In genomic region chr9:66285901-66286300, GRCm38 (mm10) we compare ENCODE assay signal across 19 mouse cellular contexts.
DNase-seq lines count a peak whose midpoint lies in the region; ATAC-seq and TF ChIP-seq lines count a peak whose summit lies in the region.
"Had no signal": no experiment of that assay in that cellular context is flagged by ENCODE, and none has a peak within 500 bp of the region (broad histone marks: within the 10 kb centered on the region; RNA-seq: fewer than 3 reads in every experiment).

No protein-coding gene starts in this region.

- no peak overlapping the region for H3ac ChIP-seq in C2C12 (ENCODE audit: control insufficient read depth, insufficient read length, low read depth)

- TF ChIP-seq CTCF in kidney, adult 2 months (conservative IDR thresholded peaks at IDR 0.05; ENCODE audit: insufficient read depth, insufficient read length, low read depth, low read length): no peak
- TF ChIP-seq CTCF in C2C12 (IDR thresholded peaks at IDR 0.05; ENCODE audit: control insufficient read depth, insufficient read depth, insufficient read length) (no peak), CH12.LX (conservative IDR thresholded peaks at IDR 0.05 in 1 of 2, IDR thresholded peaks at IDR 0.05 in 1 of 2; ENCODE audit: low read depth in 2 of 2, low read length in 2 of 2) (no peak)

- in situ Hi-C loops in CH12.LX (cut with MboI; ENCODE audit: low pct_ligation_motif_present, low pct_unique_long_range_greater_than_20kb, low sequenced_read_pairs): loop anchor here (10.0 to 25.0 kb wide), 3 partner anchors 131 to 326 kb away; partner anchors contain the start of gene Dapk2

- no peaks in the 10 kb centered on the region for H3K36me3 ChIP-seq in kidney, adult 2 months (ENCODE audit: control insufficient read depth, insufficient read depth, low read length)
- no peaks in the 10 kb centered on the region for H3K36me3 ChIP-seq in C2C12 (ENCODE audit: control insufficient read depth, insufficient read depth)
- H3K36me3 ChIP-seq in CH12.LX (replicated peaks in 1 of 2; ENCODE audit: control insufficient read depth in 1 of 2, insufficient read depth in 1 of 2, low read length in 1 of 2): no peaks in the 10 kb centered on the region
- no peaks in the 10 kb centered on the region for H3K36me3 ChIP-seq in embryonic facial prominence, embryonic 11.5 days (replicated peaks; ENCODE audit: control insufficient read depth, insufficient read depth, low read depth, low read length)
- H3K36me3 ChIP-seq: embryonic facial prominence, embryonic 15.5 days; hindbrain, embryonic 12.5 days; midbrain, embryonic 15.5 days had no signal

- no peak overlapping the region for H3K9ac ChIP-seq in CH12.LX (ENCODE audit: insufficient read depth, low read depth)
- H3K9ac ChIP-seq in embryonic facial prominence, embryonic 11.5 days (replicated peaks; ENCODE audit: low read length): no peak overlapping the region
- H3K9ac ChIP-seq: embryonic facial prominence, embryonic 15.5 days; hindbrain, embryonic 12.5 days; midbrain, embryonic 15.5 days had no signal

- no peaks in the 10 kb centered on the region for H3K9me3 ChIP-seq in CH12.LX (replicated peaks; ENCODE audit: low read length)
- no peaks in the 10 kb centered on the region for H3K9me3 ChIP-seq in embryonic facial prominence, embryonic 11.5 days (replicated peaks; ENCODE audit: control insufficient read depth, low read length)
- H3K9me3 ChIP-seq: embryonic facial prominence, embryonic 15.5 days; hindbrain, embryonic 12.5 days; midbrain, embryonic 15.5 days had no signal

- dilution Hi-C loops in CH12.LX (cut with MboI; ENCODE audit: extremely low pct_ligation_motif_present, extremely low pct_unique_long_range_greater_than_20kb, low sequenced_read_pairs): no loop called here

- no peaks in the 10 kb centered on the region for H3K79me3 ChIP-seq in C2C12 (ENCODE audit: low read depth)

- H3K27ac ChIP-seq in kidney, adult 2 months (ENCODE audit: insufficient read depth, low read depth, low read length): no peak overlapping the region
- H3K27ac ChIP-seq in CH12.LX (ENCODE audit: insufficient read depth, low read depth): no peak overlapping the region
- no peak overlapping the region for H3K27ac ChIP-seq in embryonic facial prominence, embryonic 11.5 days (replicated peaks; ENCODE audit: low read depth, low read length)
- H3K27ac ChIP-seq: embryonic facial prominence, embryonic 15.5 days; hindbrain, embryonic 12.5 days; midbrain, embryonic 15.5 days had no signal

- TF ChIP-seq POLR2A in kidney, adult 2 months (IDR thresholded peaks at IDR 0.05; ENCODE audit: low read depth, low read length): no peak
- TF ChIP-seq POLR2A in CH12.LX (IDR thresholded peaks at IDR 0.05; ENCODE audit: low read depth, low read length): no peak

- H3K4me3 ChIP-seq in kidney, adult 2 months (ENCODE audit: insufficient read depth, low read depth, low read length): no peak overlapping the region
- H3K4me3 ChIP-seq in C2C12 (ENCODE audit: insufficient read depth, poor library complexity, severe bottlenecking) (no peak overlapping the region), CH12.LX (replicated peaks in 1 of 3; ENCODE audit: low read depth in 2 of 3, low read length in 2 of 3, poor library complexity in 1 of 3) (no peak overlapping the region)
- no peak overlapping the region for H3K4me3 ChIP-seq in embryonic facial prominence, embryonic 11.5 days (ENCODE audit: low read depth, low read length)
- H3K4me3 ChIP-seq: embryonic facial prominence, embryonic 15.5 days; hindbrain, embryonic 12.5 days; midbrain, embryonic 15.5 days had no signal

- ATAC-seq in embryonic facial prominence, embryonic 11.5 days (replicated peaks; ENCODE audit: insufficient number of reproducible peaks, low FRiP score, low TSS enrichment, low read depth): no peak
- no peak for ATAC-seq in granulocyte monocyte progenitor cell, adult 5-6 weeks (replicated peaks; ENCODE audit: poor library complexity, severe bottlenecking)
- ATAC-seq: forebrain, embryonic 16.5 days; inflammation-experienced regulatory T-cells, adult 6 months; lung, postnatal 0 days; midbrain, embryonic 15.5 days had no signal

- TF ChIP-seq RAD21 in CH12.LX (IDR thresholded peaks at IDR 0.05; ENCODE audit: low read depth, low read length): no peak

- H3K4me1 ChIP-seq in kidney, adult 2 months (ENCODE audit: control insufficient read depth, insufficient read depth, low read length): peaks cover 4% of the 10 kb centered on the region; the same call in 1 of the 2 replicates
- H3K4me1 ChIP-seq in CH12.LX (ENCODE audit: control insufficient read depth in 1 of 2, insufficient read depth in 2 of 2): peaks cover 16 to 53% of the 10 kb centered on the region in 2 experiments; a peak in 3 of 4 replicates
- no peaks in the 10 kb centered on the region for H3K4me1 ChIP-seq in embryonic facial prominence, embryonic 11.5 days (ENCODE audit: control insufficient read depth, insufficient read depth, low read length)
- H3K4me1 ChIP-seq: embryonic facial prominence, embryonic 15.5 days; hindbrain, embryonic 12.5 days had no signal

- no peaks in the 10 kb centered on the region for H3K79me2 ChIP-seq in C2C12 (ENCODE audit: control insufficient read depth, insufficient read depth)
- no peaks in the 10 kb centered on the region for H3K79me2 ChIP-seq in CH12.LX (replicated peaks; ENCODE audit: control insufficient read depth, extremely low read depth, insufficient read depth, poor library complexity, severe bottlenecking)

- peak; percentile 28 for DNase-seq in kidney, adult 2 months
- no peak for DNase-seq in kidney, adult 9 months
- no peak for DNase-seq in CH12.LX (ENCODE audit: extremely low read depth)
- peak; percentile 60 for DNase-seq in embryonic facial prominence, embryonic 11.5 days (ENCODE audit: low spot score)
- no peak for DNase-seq in spleen, postnatal 36 days (ENCODE audit: low spot score in 2 of 2)
- DNase-seq: cerebellum, adult 11 months; cerebellum, postnatal 36 days; heart, postnatal 10 days; right cerebral cortex, adult 18-20 months; thymus, postnatal 25 days had no signal

- no peaks in the 10 kb centered on the region for H3K27me3 ChIP-seq in kidney, adult 2 months (replicated peaks; ENCODE audit: control insufficient read depth, insufficient read depth, low read length)
- H3K27me3 ChIP-seq in C2C12 (ENCODE audit: control insufficient read depth, insufficient read depth, insufficient read length) (no peaks in the 10 kb centered on the region), CH12.LX (replicated peaks) (no peaks in the 10 kb centered on the region)
- H3K27me3 ChIP-seq in embryonic facial prominence, embryonic 11.5 days (ENCODE audit: control insufficient read depth, insufficient read depth, low read length): no peaks in the 10 kb centered on the region
- H3K27me3 ChIP-seq: embryonic facial prominence, embryonic 15.5 days; hindbrain, embryonic 12.5 days; midbrain, embryonic 15.5 days had no signal

- H3K4me2 ChIP-seq in CH12.LX (ENCODE audit: insufficient read depth, low read depth, poor library complexity, severe bottlenecking): no peak overlapping the region
- no peak overlapping the region for H3K4me2 ChIP-seq in embryonic facial prominence, embryonic 11.5 days (ENCODE audit: low read depth, low read length)
- H3K4me2 ChIP-seq: embryonic facial prominence, embryonic 15.5 days; heart, embryonic 11.5 days; hindbrain, embryonic 12.5 days; midbrain, embryonic 15.5 days had no signal

- TF ChIP-seq EP300 in CH12.LX (IDR thresholded peaks at IDR 0.05; ENCODE audit: low read length): no peak

- 39% methylated on average over 7 of the region's 7 CpGs for WGBS in kidney, adult 2 months
- 28% methylated on average over 7 of the region's 7 CpGs for WGBS in embryonic facial prominence, embryonic 11.5 days

TF ChIP-seq in C2C12, 6 proteins besides CTCF, POLR2A, EP300 and RAD21:
- TF ChIP-seq MYOD1 (IDR thresholded peaks at IDR 0.05; ENCODE audit: control insufficient read depth, insufficient read length, low read depth): peak; percentile 47
- no peak for TF ChIP-seq USF1 (IDR thresholded peaks at IDR 0.05; ENCODE audit: low read depth)

TF ChIP-seq in CH12.LX, 34 proteins besides CTCF, POLR2A, EP300 and RAD21:
- no peak for TF ChIP-seq E2F4 (IDR thresholded peaks at IDR 0.05; ENCODE audit: insufficient replicate concordance, low read depth, low read length)
- TF ChIP-seq USF1 (IDR thresholded peaks at IDR 0.05; ENCODE audit: low read depth, low read length): no peak
- peak; percentile 29; the same call in 1 of the 2 replicates for TF ChIP-seq BHLHE40 (IDR thresholded peaks at IDR 0.05; ENCODE audit: low read depth, low read length)
- TF ChIP-seq KAT2A (IDR thresholded peaks at IDR 0.05; ENCODE audit: insufficient replicate concordance, low read length): no peak
- TF ChIP-seq MYC (IDR thresholded peaks at IDR 0.05; ENCODE audit: low read depth, low read length): no peak
- no peak for TF ChIP-seq MEF2A (IDR thresholded peaks at IDR 0.05; ENCODE audit: borderline replicate concordance, low read depth, low read length)
- no peak for TF ChIP-seq JUND (conservative IDR thresholded peaks at IDR 0.05; ENCODE audit: low read depth, low read length)

Comparison
In these comparisons a context has a peak if more than half of its experiments do, and no peak if none do; other contexts are left out.
1. DNase-seq: peak in kidney, adult 2 months (single experiment) and embryonic facial prominence, embryonic 11.5 days (single experiment); none in kidney, adult 9 months (single experiment), CH12.LX (single experiment) and spleen, postnatal 36 days (0 of 2).